Mouse (Mus musculus) forebrain, embryonic 12.5 days (tissue): ENCODE measurements around the gene Ntrk3. TPM values are rescaled to one million over a fixed set of nuclear protein-coding genes. Genes with fewer than 3 reads are reported as not detected.
A peak's percentile ranks its signal among the peaks of the same experiment; 100 is the strongest.

ENCODE experiments used
- ATAC-seq: fragments of 200-750 bp; cut with Nextera tagmentation; 2 replicates; pipeline ENCODE4 v1.8.0; 2017; ENCODE audit warnings: moderate TSS enrichment; ENCODE audit not compliant: low FRiP score
- H3K27ac ChIP-seq: fragments of 300-500 bp; sonication (generic); 2 replicates; pipeline ENCODE4 v1.5.1; 2016; ENCODE audit warnings: mild to moderate bottlenecking
- H3K27me3 ChIP-seq: fragments of 300-500 bp; sonication (generic); 2 replicates; pipeline ENCODE4 v1.6.1; 2016; ENCODE audit warnings: mild to moderate bottlenecking
- H3K36me3 ChIP-seq: fragments of 300-500 bp; sonication (generic); replicated peaks from 2 replicates; pipeline ENCODE4 v1.6.1; 2016; ENCODE audit warnings: mild to moderate bottlenecking
- H3K4me1 ChIP-seq: fragments of 300-500 bp; sonication (generic); 2 replicates; pipeline ENCODE4 v1.6.1; 2016
- H3K4me2 ChIP-seq: fragments of 300-500 bp; sonication (generic); 2 replicates; pipeline ENCODE4 v1.6.1; 2016; ENCODE audit warnings: mild to moderate bottlenecking, moderate library complexity
- H3K4me3 ChIP-seq: fragments of 300-500 bp; sonication (generic); replicated peaks from 2 replicates; pipeline ENCODE4 v1.5.1; 2016; ENCODE audit warnings: mild to moderate bottlenecking
- H3K9ac ChIP-seq: fragments of 300-500 bp; sonication (generic); 2 replicates; pipeline ENCODE4 v1.6.1; 2016; ENCODE audit warnings: mild to moderate bottlenecking
- H3K9me3 ChIP-seq: fragments of 300-500 bp; sonication (generic); 2 replicates; pipeline ENCODE4 v1.6.1; 2016
- WGBS: fragments of 180-500 bp; shearing (Covaris S2); methylation state at CpG from one replicate; pipeline ENCODE4 v1.1.7; 2016; 5-methylcytosine and 5-hydroxymethylcytosine counted together
- polyA plus RNA-seq: library from polyadenylated mRNA; unstranded; fragments of >200 nt; fragmentation: Nextera tagmentation; extraction: Ambion mirVana; gene quantifications from 2 replicates; pipeline ENCODE4 v1.2.1, GENCODE M21; 2016

Gene Ntrk3
- polyA plus RNA-seq, result 9.2 and 9.8 TPM in 2 replicates

DNA sequence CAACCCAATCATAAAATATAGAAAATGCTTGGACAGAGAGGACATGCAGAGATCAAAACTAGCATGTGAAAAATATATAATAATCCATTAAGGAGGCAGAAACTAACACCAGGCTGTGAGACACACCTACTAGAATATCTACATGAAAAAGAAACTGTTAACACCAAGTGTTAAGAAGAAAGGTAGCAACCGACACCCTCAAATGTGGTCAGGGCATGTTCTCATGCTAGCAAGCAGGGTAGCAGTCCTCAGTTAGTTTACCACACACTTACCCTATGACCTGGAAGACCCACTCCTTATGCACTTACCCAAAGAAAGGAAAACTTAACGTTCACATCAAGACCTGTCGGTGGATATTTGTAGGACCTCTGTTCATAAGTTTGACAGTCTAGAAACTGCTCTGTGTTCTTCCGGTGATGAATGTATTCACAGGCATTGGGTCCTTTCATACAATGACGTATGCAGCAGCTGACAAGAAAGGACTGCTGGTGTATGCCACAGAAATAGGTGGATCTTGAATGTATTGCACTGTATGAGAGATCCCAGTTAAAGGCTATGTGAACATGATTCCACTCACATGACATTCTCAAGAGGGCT, at the start of gene Ntrk3:
Gene Ntrk3, minus strand, starts transcription at position 399 of the 597 bp plus-strand sequence.
- Histone ChIP-seq H3K4me1 (no peaks in the 10 kb centered on the region), H3K27me3 (no peaks in the 10 kb centered on the region), H3K27ac (no peak within 1 kb of the TSS), H3K9me3 (no peaks in the 10 kb centered on the region), H3K9ac (no peak within 1 kb of the TSS), H3K36me3 (no peaks in the 10 kb centered on the region), H3K4me3 (no peak within 1 kb of the TSS), H3K4me2 (no peak within 1 kb of the TSS)
- ATAC-seq, result no peak
- WGBS, result 81% methylated on average over 5 of the region's 5 CpGs

DNA sequence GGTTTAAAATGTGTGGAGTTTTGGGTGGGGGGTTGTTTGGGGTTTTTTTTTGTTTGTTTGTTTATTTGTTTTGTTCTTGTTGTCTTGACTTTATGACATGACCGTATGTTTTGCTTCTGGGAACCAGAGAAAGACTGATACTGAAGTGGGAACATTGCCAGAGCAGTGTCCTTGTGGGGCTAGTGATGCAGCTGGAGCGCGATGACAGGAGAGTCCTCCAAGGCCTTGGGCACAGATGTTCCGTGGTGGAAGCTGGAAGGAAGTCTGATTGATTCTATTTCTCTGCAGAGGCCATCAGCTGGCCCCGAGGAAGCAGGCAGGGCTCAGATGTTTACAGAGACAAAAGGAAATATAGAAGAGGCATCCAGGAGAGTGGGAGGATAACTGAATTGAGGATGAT, 48.1 kb upstream of the Ntrk3 start:
- Histone ChIP-seq H3K9ac (no peak overlapping the region), H3K36me3 (peaks cover 23% of the 10 kb centered on the region), H3K4me2 (no peak overlapping the region), H3K9me3 (no peaks in the 10 kb centered on the region), H3K27ac (no peak overlapping the region), H3K27me3 (no peaks in the 10 kb centered on the region), H3K4me1 (peaks cover 24% of the 10 kb centered on the region), H3K4me3 (no peak overlapping the region)
- ATAC-seq, result no peak
- 86% methylated on average over 5 of the region's 5 CpGs for WGBS

DNA sequence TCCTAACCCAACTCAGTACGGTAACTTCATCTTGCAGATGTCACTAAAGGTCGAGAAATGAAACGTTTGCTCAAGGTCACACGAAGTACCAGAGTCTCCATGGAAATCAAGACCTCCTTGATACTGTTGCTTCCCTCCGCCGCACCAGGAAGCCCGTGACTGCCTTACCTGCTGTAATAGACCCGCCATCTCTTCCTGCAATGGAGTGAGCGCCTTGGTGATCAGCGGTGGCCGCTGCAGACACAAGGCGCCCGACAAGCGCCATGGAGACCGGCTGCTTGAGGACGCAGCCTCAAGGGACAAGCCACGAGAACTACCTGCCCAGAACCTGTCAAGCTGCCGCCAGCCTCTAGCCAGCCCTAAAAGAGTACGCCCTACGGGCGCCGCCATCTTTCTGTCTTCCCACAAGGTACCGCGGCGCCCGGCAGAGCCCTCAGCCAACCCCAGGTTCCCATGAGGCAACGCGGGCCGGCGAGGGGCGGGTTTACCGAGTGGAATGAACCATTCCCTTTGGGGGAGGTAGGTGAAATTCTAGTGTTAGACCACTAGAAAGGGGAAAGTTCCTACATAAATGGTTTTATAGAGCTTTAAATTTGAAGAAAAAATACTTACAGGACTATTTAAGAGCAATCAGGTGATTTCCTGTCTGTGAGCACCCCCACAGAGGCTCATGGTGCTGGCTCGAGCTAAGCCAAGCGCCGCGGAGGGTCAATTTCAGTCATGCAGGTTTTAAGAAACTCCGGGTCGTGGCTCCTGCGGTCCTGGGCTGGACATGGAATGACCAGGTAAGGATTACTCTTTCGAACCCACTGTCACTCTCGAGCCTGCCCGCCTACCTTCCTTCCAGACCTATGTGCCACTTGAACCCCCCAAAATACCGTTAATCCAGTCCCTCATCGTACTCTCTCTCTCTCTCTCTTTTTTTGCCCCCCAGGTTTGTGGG, 45.1 kb upstream of the Ntrk3 start, which contains the start of the genes Mrps11 and Mrpl46:
Gene Mrps11, plus strand, starts transcription at position 481 of the 943 bp plus-strand sequence.
Gene Mrpl46, minus strand, starts transcription at position 893 of the 943 bp plus-strand sequence.
- Histone ChIP-seq H3K4me3 (peak within 1 kb of the TSS; percentile 91), H3K4me1 (peaks cover 24% of the 10 kb centered on the region), H3K36me3 (peaks cover 22% of the 10 kb centered on the region), H3K4me2 (peak within 1 kb of the TSS; percentile 90), H3K27me3 (no peaks in the 10 kb centered on the region), H3K9ac (peak within 1 kb of the TSS; percentile 86), H3K27ac (0 out of 2 replicates have a peak within 1 kb of the TSS, but pooled peaks have one; percentile 25), H3K9me3 (no peaks in the 10 kb centered on the region)
- under 1% methylated on average over 44 of the region's 44 CpGs for WGBS
- ATAC-seq, result peak; percentile 98

DNA sequence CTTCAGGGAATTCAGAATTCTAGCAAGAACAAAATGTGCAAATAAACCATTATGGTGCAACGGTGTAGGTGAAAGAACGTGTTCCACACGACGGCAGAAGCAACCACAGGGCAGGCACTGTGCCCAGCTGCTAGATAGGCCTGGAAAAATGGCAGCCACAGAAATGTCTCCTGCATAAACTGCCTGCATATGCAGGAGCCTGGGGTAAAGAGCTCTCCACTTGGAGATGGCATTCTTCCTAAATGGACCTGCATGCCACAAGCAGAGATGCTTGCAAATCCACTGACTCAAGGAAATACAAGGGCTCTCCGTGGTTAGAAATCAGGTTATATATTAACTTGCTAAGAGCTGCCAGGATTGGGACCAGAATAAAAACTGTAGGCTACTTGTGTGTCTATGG, 40.9 kb upstream of the Ntrk3 start:
- 94% methylated on average over 5 of the region's 5 CpGs for WGBS
- no peak for ATAC-seq
- peaks cover 12% of the 10 kb centered on the region for H3K4me1 ChIP-seq

GRCm38 (mm10) chr7:78770936-78771335, 33.1 kb upstream of the Ntrk3 start:
- Histone ChIP-seq H3K9ac (no peak overlapping the region), H3K27ac (no peak overlapping the region), H3K4me3 (no peak overlapping the region), H3K9me3 (no peaks in the 10 kb centered on the region), H3K27me3 (no peaks in the 10 kb centered on the region; the same call in 1 of the 2 replicates), H3K36me3 (peaks cover 32% of the 10 kb centered on the region), H3K4me2 (no peak overlapping the region), H3K4me1 (peaks cover 3% of the 10 kb centered on the region; the same call in 1 of the 2 replicates)
- ATAC-seq, result no peak
- 88% methylated on average over 5 of the region's 5 CpGs for WGBS

More for the DNA sequence above, 40.9 kb upstream of the Ntrk3 start:
- H3K9me3 ChIP-seq, result no peaks in the 10 kb centered on the region
- H3K27me3 ChIP-seq, result no peaks in the 10 kb centered on the region
- peaks cover 54% of the 10 kb centered on the region for H3K36me3 ChIP-seq
- no peak overlapping the region for H3K27ac ChIP-seq
- no peak overlapping the region for H3K9ac ChIP-seq
- H3K4me3 ChIP-seq, result no peak overlapping the region
- no peak overlapping the region for H3K4me2 ChIP-seq

GRCm38 (mm10) chr7:78769075-78769652, 31.4 kb upstream of the Ntrk3 start:
- Histone ChIP-seq H3K4me1 (peaks cover 4% of the 10 kb centered on the region; the same call in 1 of the 2 replicates), H3K36me3 (peaks cover 15% of the 10 kb centered on the region), H3K27me3 (peaks cover 5% of the 10 kb centered on the region; the same call in 1 of the 2 replicates), H3K9ac (no peak overlapping the region), H3K27ac (no peak overlapping the region), H3K4me3 (no peak overlapping the region), H3K9me3 (no peaks in the 10 kb centered on the region), H3K4me2 (no peak overlapping the region)
- WGBS, result 77% methylated on average over 7 of the region's 7 CpGs
- no peak for ATAC-seq

GRCm38 (mm10) chr7:78767929-78768531, 30.2 kb upstream of the Ntrk3 start:
- no peak overlapping the region for H3K27ac ChIP-seq
- H3K4me1 ChIP-seq, result peaks cover 4% of the 10 kb centered on the region; the same call in 1 of the 2 replicates
- WGBS, result 85% methylated on average over 12 of the region's 12 CpGs
- H3K4me3 ChIP-seq, result no peak overlapping the region
- H3K9me3 ChIP-seq, result no peaks in the 10 kb centered on the region
- H3K9ac ChIP-seq, result no peak overlapping the region
- no peak; the same call in 1 of the 2 replicates for ATAC-seq
- no peak overlapping the region for H3K4me2 ChIP-seq
- peaks cover 3% of the 10 kb centered on the region for H3K36me3 ChIP-seq
- peaks cover 5% of the 10 kb centered on the region; the same call in 1 of the 2 replicates for H3K27me3 ChIP-seq

DNA sequence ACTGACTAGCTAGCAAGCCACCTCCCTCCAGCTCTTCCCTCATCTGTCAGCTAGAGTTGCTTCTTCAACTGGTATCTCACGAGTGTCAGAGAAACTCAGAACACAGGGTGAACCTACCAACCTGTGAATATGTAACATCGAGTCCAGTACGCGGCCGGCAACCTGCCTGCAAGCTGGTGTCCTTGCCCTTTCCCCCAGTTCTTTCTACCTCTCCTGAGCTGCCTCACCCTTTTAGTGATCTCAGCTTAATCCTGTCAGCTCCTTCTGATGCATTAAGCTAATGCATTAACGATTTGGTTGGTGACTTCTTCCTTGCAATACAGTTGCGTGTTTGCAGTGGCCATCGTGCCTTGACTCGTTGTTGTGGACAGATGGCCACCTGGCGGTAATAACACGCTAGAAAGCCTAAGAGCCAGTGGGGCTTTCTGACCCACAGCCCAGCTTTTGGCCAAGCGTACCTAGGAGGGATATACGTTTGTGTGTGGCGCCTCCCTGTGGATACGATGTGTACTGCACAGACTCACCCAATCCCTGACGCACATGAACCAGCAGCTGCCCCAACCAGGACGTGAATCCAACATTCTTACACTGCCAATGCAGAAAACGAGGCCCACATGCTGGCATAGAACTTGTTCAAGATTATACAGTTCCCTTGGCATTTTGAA, 28.3 kb upstream of the Ntrk3 start:
- 23% methylated on average over 18 of the region's 18 CpGs for WGBS
- peaks cover 4% of the 10 kb centered on the region; the same call in 1 of the 2 replicates for H3K4me1 ChIP-seq
- H3K27me3 ChIP-seq, result peaks cover 5% of the 10 kb centered on the region; the same call in 1 of the 2 replicates
- H3K36me3 ChIP-seq, result no peaks in the 10 kb centered on the region
- H3K4me2 ChIP-seq, result peak overlapping the region; percentile 29; the same call in 1 of the 2 replicates
- H3K9ac ChIP-seq, result no peak overlapping the region
- no peak overlapping the region for H3K27ac ChIP-seq
- H3K4me3 ChIP-seq, result no peak overlapping the region
- H3K9me3 ChIP-seq, result no peaks in the 10 kb centered on the region
- ATAC-seq, result peak; percentile 75

DNA sequence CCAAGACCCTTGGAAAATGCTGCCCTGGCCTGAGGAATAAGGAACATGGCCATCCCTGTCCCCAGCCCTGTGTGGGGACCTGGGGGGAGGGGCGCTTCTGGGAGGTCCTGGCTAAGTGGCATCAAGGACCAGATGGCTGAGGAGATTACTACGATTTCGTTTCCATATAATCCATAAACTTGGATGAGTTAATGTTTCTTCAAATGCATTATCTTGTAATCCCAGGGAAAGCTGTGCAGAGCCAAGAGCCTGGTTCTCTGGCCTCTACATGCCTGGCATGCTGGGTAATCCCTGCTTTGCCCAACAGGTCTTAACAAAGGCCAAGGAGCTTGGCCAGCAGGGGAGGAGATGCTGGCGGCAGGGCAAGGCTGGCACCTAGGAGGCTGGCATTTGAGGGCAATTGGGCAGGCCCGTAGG, 27.4 kb upstream of the Ntrk3 start:
- Histone ChIP-seq H3K4me2 (no peak overlapping the region), H3K9ac (no peak overlapping the region), H3K4me1 (peaks cover 4% of the 10 kb centered on the region; the same call in 1 of the 2 replicates), H3K9me3 (no peaks in the 10 kb centered on the region), H3K27me3 (peaks cover 5% of the 10 kb centered on the region; the same call in 1 of the 2 replicates), H3K27ac (no peak overlapping the region), H3K4me3 (no peak overlapping the region), H3K36me3 (no peaks in the 10 kb centered on the region)
- WGBS, result 74% methylated on average over 5 of the region's 5 CpGs
- no peak for ATAC-seq

DNA sequence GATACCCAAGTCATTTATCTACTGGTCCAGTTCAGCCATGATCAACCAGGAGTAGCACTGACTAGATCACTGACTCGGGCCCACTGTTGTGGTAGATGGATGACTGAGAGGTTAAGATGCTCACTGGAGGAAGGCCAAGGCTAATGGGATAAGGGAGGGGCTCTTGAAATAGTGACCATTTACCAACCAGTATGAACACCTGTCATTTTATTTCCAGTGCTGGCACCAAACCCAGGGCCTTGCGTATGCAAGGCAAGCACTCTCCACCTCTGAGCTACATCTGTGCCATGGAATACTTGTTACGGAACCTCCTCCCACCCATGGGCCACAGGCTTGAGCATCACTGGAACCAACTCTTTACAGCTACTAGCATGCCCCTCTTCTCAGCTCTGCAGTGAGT, 26.0 kb upstream of the Ntrk3 start:
- 92% methylated on average over 3 of the region's 3 CpGs for WGBS
- Histone ChIP-seq H3K4me2 (no peak overlapping the region), H3K27me3 (peaks cover 5% of the 10 kb centered on the region; the same call in 1 of the 2 replicates), H3K9ac (no peak overlapping the region), H3K9me3 (no peaks in the 10 kb centered on the region), H3K4me1 (peaks cover 4% of the 10 kb centered on the region; the same call in 1 of the 2 replicates), H3K36me3 (no peaks in the 10 kb centered on the region), H3K4me3 (no peak overlapping the region), H3K27ac (no peak overlapping the region)
- no peak for ATAC-seq

GRCm38 (mm10) chr7:78754458-78755000, 16.7 kb upstream of the Ntrk3 start:
- no peak overlapping the region for H3K27ac ChIP-seq
- H3K27me3 ChIP-seq, result no peaks in the 10 kb centered on the region
- no peaks in the 10 kb centered on the region for H3K9me3 ChIP-seq
- 56% methylated on average over 8 of the region's 8 CpGs for WGBS
- no peak overlapping the region for H3K9ac ChIP-seq
- no peak overlapping the region for H3K4me3 ChIP-seq
- no peaks in the 10 kb centered on the region for H3K4me1 ChIP-seq
- no peak for ATAC-seq
- no peak overlapping the region for H3K4me2 ChIP-seq
- H3K36me3 ChIP-seq, result no peaks in the 10 kb centered on the region
